Mouse (Mus musculus) left cerebral cortex, adult 2 months (tissue): ENCODE results near the gene Smim22. TPM values are rescaled to one million over a fixed set of nuclear protein-coding genes. Genes with fewer than 3 reads are reported as not detected.

Experiments used
- DNase-seq, 2 experiments: peaks; one replicate each; pipeline ENCODE4 v3.0.0; 2021 to 2022; ENCODE audit warnings: low spot score in 2 of 2, mixed read lengths in 1 of 2; ENCODE audit errors: extremely low spot score in 1 of 2
- H3K27ac ChIP-seq: fragments of 200-600 bp; 2 replicates; pipeline ENCODE4 v1.8.1; 2022
- H3K4me3 ChIP-seq: fragments of 200-600 bp; 2 replicates; pipeline ENCODE4 v1.8.1; 2022
- CTCF ChIP-seq: fragments of 200-600 bp; IDR thresholded peaks from 2 replicates; pipeline ENCODE4 v1.8.1; 2022; ENCODE audit warnings: antibody characterized with exemption, mild to moderate bottlenecking, moderate library complexity
- intact Hi-C: fragments of 180-260 bp; cut with DNase I; formaldehyde crosslinking; loops from one replicate; pipeline ENCODE4 v1.15.1; 2025
- total RNA-seq, 2 experiments: library from RNA; stranded (reverse); gene quantifications; 2 replicates each; pipeline ENCODE4 v1.2.3; 2021

The Smim22 gene
- total RNA-seq, 2 experiments from 2014 or later: not detected

DNA sequence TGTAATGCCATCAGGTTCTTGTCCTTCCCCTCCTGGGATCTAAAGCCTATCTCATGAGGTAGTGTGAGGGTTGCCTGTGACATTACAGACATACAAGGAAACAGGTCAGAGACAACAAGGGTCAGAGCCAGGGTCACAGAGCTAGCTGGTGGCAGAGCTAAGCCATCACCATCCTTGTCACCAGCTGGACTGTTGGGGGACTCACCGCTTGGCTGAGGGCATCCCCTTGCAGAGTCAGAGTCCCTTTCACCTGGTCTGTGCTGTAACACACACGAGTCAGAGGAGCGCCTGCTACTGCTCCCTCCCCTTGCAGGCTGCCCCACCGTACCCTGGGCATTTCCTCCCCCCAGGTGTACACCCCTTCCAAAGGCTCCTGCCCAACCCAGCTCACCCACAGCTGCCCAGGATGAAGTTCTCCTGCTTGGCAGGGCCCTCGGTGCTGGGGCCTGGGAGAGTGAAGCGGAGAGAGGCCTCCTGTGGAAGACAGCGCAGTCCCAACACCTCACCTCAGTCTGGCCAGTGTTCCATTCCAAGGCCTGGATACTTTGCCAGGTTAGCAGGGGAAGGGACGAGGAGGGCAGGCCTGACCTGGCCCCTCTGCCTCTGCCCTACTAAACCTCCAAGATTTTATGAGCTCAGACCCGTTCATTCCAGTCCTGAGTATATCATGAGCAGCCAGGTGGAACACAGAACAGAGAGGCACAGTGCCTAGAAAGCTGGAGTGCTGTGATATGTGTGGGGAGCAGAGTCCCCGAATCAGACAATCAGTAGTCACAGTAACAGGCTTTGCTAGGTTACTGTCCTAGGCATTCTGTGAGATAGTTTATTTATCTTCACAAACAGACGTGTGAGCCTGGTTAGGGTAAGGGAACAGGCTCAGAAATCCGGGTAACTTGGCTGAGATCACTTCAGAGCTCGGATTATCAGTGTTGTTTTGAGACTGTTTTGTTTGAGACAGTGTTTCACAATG, 5.2 kb downstream of the Smim22 start:
- H3K27ac ChIP-seq: peak overlapping the region; percentile 89
- TF ChIP-seq CTCF: no peak
- DNase-seq: no peak
- peak overlapping the region; percentile 89 for H3K4me3 ChIP-seq
- intact Hi-C loops: loop anchor here (2.0 kb wide), 2 partner anchors 34 to 48 kb away; partner anchors contain the start of gene Anks3

DNA sequence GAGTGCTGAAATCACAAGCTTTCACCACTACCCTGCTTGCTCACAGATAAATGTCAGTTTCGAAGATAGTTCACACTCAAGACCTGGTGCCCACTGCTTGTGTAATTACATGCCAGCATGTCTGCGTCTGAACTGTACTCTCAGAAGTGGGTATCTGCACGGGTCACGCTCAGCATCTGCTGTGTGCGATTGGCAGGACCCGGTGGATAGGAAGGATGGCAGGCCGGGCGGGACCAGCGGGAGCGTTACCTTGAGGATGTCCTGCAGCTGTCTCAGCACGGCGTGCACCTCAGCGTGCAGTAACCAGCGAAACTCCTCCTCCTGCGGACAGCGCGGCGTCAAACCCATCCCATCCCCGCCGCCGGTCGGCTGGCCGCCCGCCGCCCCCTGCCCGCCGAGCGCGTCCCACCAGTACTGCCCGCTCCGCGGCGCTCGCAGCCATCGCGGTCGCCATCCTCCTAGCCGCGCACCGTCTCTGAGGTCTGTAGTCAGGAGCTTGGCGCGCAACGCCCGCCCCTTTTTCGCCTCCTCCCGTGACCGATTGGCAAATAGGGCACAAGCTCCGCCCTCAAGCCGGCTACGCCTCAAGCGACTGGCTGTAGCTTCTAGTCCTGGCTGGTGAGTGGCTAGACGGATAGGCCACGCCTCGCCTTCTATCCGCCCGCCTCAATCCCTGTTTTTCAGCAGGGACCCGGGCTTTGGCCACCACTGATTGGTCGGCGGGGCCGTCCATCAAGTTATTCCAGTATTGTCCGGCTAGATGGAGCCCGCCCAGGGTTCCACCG, 6.2 kb downstream of the Smim22 start, which contains the start of gene Rogdi:
Gene Rogdi, minus strand, starts transcription at position 500 of the 785 bp plus-strand sequence.
- intact Hi-C loops: loop anchor here (2.0 kb wide), 2 partner anchors 34 to 48 kb away; partner anchors contain the start of gene Anks3
- Histone ChIP-seq H3K27ac (peak within 1 kb of the TSS; percentile 89), H3K4me3 (peak within 1 kb of the TSS; percentile 89)
- TF ChIP-seq CTCF: peak; percentile 7; the same call in 1 of the 2 replicates
- DNase-seq: peak; percentile 96 to 98

DNA sequence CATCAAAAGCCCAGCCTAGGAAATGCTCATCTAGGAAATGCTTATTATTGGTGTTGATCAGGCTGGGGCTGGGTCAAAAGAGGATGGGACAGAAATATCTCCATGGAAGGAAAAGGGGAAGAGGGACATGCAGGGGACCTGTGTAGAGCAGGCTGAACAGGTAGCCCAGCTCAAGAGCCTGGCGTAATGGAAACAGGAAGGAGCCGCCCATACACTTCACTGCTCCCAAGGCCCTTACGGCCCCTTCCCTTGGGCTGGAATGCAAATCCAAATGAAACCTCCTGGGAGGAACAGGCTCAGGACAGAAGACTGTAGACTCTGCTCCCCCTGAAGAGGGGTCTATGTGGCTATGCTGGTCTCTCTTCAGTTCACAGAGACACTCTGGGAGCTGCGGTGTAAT, 7.5 kb downstream of the Smim22 start:
- no peak for TF ChIP-seq CTCF
- intact Hi-C loops: no loop called here
- DNase-seq: no peak
- Histone ChIP-seq H3K4me3 (no peak overlapping the region), H3K27ac (no peak overlapping the region)

- TF ChIP-seq CTCF: no peak
- intact Hi-C loops: no loop called here
These were observed 16.9 kb downstream of the Smim22 start for GRCm38 (mm10) chr16:5024021-5024420.

DNA sequence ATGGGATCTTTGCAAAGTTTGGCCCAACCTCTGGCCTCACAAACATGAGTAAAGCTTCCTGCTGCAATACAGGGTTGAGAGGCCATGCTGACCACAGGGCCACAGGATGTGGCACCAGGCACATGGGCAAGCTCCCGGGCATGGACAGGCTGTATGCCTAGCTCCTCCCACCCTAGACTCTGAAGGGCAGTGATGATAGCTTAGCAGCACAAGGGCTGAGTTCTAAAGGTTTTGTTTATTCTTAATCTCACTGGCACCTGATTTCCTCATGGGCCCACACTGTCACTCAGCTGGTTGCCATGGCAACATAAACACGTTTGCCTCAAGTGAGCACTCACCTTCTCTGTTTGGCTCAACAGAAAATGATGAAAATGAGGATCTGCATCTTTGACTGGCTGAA, 22.8 kb downstream of the Smim22 start:
- H3K4me3 ChIP-seq: no peak overlapping the region
- DNase-seq: no peak
- H3K27ac ChIP-seq: no peak overlapping the region
- TF ChIP-seq CTCF: no peak
- intact Hi-C loops: no loop called here

More at GRCm38 (mm10) chr16:5024021-5024420, 16.9 kb downstream of the Smim22 start:
- H3K27ac ChIP-seq: no peak overlapping the region
- H3K4me3 ChIP-seq: no peak overlapping the region
- no peak for DNase-seq

- intact Hi-C loops: no loop called here
- no peak overlapping the region for H3K4me3 ChIP-seq
- no peak overlapping the region for H3K27ac ChIP-seq
- no peak for DNase-seq
- TF ChIP-seq CTCF: no peak
These were observed 28.5 kb downstream of the Smim22 start for GRCm38 (mm10) chr16:5035591-5035990.

GRCm38 (mm10) chr16:5036649-5037234, 29.7 kb downstream of the Smim22 start:
- intact Hi-C loops: no loop called here
- Histone ChIP-seq H3K27ac (no peak overlapping the region), H3K4me3 (no peak overlapping the region)
- no peak for TF ChIP-seq CTCF
- DNase-seq: no peak

GRCm38 (mm10) chr16:5045322-5045721, 38.2 kb downstream of the Smim22 start:
- DNase-seq: no peak
- TF ChIP-seq CTCF: no peak
- Histone ChIP-seq H3K27ac (no peak overlapping the region), H3K4me3 (no peak overlapping the region)
- intact Hi-C loops: no loop called here

GRCm38 (mm10) chr16:5049182-5049773, 42.2 kb downstream of the Smim22 start:
- DNase-seq: no peak
- H3K27ac ChIP-seq: peak overlapping the region; percentile 92
- intact Hi-C loops: no loop called here
- peak overlapping the region; percentile 99 for H3K4me3 ChIP-seq
- TF ChIP-seq CTCF: no peak

DNA sequence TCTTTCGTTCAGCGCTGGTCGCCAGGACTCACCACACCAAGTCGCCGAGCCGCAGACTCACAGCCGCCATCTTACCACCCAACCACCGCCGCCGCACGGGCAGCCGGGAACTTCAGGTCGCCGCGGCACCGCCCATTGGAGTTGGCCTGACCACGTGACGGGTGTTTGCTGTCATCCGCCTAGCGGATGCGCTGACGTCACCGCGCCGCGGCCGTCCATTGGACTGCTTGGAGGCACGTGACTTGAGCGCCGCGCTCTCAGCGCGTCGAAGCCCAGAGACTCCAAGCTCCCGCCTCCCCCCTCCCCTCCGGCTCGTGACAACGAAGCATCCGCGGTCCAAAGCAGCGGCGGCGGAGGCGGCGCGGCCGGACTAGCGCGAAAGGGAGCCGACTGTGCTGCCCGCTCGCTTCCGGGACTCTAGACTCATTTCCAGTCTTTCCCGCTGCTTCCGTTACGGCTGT, 42.7 kb downstream of the Smim22 start, which contains the start of the genes Glyr1 and Ubn1:
Gene Glyr1, minus strand, starts transcription at position 90 of the 461 bp plus-strand sequence.
Gene Ubn1, plus strand, starts transcription at position 284 of the 461 bp plus-strand sequence.
- Histone ChIP-seq H3K4me3 (peak within 1 kb of the TSS; percentile 99), H3K27ac (peak within 1 kb of the TSS; percentile 92)
- DNase-seq: peak; percentile 99 to 100
- intact Hi-C loops: loop anchor here (1.0 to 5.0 kb wide), 2 partner anchors 152 to 183 kb away; partner anchors contain the start of genes Alg1 and Nagpa
- no peak; the same call in 1 of the 2 replicates for TF ChIP-seq CTCF
